Mouse (Mus musculus) ZHBTc4 (cell line): ENCODE results near the gene Stx11.

Experiments used
- DNase-seq: peaks from one replicate; pipeline ENCODE4 v3.0.0-alpha.2; 2011; ENCODE audit warnings: low read depth, low spot score

Gene Stx11

DNA sequence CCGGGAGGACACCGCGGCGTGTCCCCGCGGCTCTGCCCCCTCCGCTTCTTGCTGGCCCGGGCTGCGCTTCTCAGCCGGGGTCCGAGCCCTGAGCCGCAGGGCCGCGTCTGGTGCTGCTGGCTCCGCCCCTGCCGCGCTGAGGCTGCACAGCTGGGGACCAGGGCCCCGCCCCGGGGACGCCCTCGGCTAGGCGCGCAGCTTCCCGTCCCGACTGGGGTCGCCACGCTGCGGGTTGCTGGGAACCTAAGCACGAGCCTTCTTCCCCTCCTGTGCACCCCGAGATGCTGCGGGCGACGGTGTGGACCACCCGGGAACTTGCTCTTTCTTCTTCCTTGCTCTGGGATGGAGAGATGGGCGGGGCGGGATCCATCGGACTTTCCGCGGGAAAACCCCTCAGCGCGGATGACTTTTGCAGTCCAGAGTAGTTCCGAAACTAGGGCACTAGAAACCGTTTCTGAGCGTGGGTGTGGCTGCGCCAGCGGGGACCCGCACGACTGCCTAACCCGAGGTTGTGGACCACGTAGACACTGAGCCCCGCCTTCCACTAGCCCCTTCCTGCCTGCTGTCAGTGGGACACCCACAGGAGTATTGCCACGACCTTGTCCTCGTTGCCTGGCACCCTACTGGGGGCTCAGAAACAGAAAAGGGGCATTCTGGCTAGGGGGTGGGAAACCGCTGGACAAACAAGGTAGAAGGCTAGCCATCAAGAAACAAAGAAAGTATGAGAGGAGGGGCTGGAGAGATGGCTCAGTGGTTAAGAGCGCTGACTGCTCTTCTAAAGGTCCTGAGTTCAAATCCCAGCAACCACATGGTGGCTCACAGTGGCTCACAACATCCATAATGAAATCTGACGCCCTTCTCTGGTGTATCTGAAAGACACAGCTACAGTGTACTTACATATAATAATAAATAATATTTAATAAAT, at the start of gene Stx11:
Stx11 (minus strand) TSS at position 148 of the 925 bp plus-strand sequence.
- DNase-seq: peak; percentile 89

DNA sequence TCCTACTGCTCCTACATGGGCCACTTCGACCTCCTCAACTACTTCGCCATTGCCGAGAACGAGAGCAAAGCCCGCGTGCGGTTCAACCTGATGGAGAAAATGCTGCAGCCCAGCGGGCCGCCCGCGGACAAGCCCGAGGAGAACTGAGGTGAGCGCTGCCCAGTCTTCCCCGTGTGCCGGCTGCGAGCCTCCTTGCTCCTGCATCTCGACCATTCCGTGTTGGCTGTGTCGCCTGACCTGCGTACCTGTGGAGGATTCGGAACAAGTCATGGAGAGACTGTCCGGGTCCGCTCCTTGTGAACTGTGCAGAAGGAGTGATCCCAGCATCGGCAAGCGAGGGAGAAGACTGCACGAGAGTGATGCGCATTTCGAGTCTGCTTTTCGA, 44.6 kb upstream of the Stx11 start:
- no peak for DNase-seq

DNA sequence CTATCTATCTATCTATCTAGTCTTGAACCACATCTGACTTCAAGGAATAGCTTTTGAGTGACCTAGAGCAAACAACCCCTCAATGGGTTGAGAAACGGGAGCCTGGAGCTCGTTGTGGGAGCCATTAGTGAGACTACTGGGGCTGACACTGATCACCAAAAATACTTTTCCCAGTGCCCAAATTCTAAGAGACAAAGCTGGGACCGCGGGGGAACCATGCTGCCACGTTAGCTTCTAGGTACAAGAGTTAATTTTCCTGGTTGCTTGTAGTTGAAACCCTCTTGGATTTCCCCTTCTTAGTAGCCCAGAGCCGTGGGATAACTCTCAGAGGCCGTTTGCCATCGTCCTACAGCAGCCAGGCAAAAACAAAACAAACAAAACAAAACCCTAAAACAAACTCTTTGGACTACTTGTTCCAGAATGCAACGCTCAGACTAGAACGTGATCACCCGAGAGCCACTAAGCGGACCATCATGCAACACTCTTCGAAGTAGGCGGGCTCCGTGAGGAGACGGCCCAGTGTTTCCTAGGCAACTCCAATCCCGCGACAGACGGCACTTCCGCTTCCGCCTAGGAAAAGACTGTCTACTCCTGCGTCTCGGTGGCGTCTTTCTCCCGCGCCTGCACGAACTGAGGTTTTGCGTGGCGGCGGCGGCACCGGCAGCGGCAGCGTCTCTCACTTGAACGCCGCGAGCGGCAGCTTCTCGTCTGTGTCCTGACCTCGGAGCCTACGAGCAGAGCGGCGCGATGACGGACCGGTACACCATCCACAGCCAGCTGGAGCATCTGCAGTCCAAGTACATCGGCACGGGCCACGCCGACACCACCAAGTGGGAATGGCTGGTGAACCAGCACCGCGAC, 44.0 kb upstream of the Stx11 start:
- DNase-seq: peak; percentile 98

DNA sequence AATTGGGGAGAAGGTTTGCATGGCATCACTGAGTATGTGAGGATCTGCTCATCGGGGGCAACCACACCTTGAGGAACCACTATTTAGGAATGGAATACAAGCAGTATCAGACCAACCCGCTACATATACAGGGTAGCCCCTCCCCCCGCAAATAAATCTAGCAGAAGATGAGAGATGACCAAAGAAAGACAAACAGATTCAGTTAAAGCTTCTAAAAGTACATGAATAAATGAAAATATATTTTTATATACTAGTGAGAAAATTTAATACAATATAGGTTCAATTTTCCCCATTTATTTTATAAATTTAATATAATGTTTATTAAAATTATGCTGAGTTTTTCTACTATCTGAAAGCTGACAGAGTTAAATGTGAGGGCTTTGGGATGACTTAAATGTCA, 40.9 kb upstream of the Stx11 start, which contains the start of gene Sf3b5:
Sf3b5 (plus strand) TSS at position 301 of the 400 bp plus-strand sequence.
- no peak for DNase-seq

DNA sequence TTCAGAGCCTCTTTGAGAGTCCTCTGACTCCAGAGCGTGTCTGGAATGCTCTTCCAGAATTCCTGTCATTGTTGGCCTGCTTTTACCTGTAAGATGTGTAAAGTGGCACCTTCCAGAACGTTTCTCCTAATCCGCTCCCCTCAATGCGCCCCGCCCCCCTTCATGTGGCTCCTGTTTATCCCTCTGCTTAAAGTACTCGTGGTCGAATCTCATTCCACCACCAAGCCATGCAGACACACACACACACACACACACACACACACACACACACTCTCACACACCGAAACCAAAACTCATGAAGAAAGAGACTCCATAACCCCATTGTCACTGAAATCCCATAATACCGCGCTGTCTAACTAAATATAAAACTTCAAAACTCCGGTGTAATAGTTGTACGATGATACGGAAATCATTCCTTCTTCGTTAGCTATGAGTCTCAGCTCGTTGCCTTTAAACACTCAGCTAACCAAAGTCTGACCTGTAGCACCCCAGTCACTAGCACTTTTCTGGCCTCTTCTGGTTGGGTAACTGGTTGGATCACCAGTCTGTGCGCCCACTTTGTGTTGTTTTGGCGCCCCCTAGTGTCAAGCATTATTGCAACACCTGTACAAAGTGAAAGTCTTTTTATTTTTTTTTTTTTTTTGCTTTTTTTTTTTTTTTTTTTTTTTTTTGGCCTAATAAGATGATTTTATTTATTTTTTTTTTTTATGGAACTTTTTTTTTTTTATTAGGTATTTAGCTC, 32.8 kb upstream of the Stx11 start:
- DNase-seq: peak; percentile 86

DNA sequence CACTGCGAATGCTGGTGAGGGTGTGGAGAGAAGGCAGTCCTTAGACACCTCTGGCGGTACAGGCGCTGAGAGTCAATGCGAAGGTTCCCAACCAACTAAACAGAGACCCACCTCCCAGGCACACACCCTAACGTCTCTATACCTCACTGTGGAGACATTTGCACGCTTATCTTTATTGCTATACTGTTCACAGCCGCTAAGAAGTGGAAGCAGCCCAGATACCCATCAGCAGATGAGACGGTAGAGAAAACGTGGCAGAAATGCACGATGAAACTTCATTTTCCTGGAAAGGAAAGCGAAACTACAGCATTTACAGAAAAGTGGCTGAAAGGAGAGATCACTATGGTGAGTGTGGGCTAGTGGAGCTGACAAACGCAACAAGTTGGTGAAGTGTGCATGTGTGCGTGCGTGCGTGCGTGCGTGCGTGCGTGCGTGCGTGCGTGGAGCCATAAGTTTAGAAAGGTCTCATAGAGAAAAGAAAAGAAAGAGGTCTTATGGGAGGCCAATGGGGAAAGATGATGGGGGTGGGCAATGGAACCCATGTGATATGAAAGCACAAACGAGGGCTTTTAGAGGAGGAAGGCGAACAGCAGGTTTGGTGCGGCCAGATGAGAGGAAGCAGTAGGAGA, 29.4 kb upstream of the Stx11 start:
- peak; percentile 19 for DNase-seq

DNA sequence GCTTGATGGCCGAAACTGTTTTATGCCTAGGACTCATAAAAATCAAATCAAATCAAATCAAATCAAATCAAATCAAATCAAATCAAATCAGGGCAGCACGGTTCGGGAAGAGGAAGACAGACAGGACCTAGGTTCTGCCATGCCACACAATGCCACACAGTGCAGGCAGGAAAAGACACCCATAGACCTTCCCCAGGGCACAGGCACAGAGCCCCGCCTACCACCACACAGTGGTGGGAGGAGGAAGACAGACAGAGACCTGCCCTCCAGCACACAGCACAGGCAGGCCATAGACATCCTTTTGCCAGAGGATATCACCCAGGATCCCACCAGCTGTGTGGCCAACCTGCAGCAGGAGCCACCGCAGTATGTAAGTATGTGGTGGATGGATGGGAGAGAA, 27.9 kb upstream of the Stx11 start:
- DNase-seq: no peak

DNA sequence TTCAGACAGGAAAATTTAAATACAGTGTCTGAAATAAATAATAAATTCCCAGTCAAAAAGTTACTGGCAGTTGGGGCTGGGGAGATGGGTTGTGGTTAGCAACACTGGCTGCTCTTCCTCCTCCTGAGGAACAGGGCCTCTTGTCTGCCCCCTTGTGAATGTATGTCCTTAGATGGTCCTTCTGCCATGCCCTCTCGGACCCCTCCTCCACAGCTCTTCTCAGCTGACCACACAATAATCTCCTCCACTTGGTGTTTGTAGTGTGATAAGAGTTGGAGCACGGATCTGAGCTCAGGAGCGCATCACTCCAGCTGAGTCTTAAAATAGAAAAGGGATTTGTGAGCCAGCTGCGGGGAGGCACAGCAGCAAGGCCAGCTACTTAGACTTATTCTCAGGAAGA, 22.8 kb upstream of the Stx11 start:
- no peak for DNase-seq

DNA sequence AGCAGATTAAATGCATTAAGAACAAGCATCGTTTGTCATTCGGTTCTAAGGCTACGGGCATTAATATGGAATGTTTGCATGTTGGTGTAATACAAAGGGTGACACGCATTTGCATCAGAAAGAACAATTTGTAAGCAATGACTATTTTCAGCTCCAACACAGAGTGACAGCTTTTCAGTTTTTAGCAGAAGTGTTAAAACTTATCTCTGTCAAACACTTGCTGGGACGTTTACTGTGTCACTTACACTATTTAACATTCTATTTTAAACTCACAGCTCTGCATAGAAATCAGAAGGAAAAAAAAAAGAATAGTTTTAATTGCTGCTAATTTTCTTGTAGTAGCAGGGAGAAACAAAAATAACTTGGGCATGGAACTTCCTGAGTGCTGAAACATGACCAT, 22.4 kb upstream of the Stx11 start:
- DNase-seq: no peak

DNA sequence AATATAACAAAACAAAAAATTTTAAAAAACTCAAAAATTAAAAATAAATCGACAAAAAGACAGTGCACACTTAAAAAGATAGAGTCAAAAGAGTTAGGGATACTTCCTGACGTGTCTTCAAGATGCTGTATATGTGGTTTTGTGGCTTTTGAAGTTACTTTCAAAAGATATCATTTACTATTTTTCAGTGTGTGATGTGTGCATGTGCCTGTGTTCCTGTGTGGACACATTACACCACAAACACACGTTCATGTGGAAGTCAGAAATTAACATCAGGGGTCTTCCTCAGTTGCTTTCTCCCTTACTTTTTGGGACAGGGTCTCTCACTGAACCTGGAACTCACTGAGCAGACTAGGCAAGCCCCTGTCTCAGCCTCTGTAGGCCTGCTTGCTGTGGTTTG, 20.9 kb upstream of the Stx11 start:
- DNase-seq: no peak

DNA sequence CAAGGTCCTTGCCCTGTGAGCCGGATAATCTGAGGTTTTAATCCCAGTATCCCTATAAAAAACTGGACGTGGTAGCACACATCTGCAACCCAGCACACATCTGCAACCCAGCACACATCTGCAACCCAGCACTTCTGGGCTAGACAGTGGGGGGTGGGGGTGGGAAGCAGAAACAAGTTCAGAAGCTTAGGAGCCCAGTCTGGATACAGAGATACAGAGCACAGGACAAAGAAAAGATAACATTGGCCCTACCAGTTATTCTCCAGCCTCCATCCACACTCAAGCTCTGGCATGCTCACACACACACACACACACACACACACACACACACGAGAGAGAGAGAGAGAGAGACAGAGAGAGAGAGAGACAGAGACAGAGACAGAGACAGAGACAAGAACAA, 19.4 kb upstream of the Stx11 start:
- no peak for DNase-seq

DNA sequence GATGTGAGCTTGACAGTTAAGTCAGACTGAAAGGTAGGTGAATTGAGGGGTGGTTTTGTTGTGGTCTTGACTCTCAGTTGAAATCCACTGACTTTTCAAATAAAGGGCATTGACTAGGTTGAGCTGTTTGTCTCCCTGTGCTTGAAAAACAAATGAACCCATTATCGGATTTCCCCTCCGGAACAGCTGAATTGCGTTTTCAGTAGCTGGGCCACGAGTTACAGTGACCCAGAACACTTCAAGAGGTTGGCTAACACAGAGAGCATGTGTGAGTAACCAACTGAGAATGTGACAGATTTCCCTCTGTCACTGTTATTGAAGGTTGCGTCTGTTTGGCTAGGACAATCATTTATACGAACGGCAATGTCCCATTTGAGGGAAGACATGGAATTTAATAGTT, 17.0 kb upstream of the Stx11 start:
- no peak for DNase-seq

DNA sequence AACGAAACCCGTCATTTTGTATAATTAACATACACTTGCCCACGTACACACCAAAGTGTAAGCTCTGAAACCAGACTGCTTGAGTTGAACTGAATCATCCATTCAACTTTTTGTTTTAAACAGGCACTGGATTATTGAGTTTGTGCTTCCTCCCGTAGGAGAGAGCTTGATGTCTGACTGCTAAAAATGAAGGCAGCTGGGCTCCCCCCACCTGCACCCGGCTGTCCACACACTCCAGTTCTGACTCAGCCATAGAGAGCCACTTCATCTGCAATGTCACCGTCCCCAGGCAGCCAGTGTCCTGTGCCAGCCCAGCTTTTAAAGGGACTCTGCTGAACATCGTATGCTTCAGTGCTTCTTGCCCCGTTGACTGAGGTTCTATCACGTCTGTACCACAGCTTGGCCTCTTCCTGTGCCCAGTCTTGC, 13.7 kb upstream of the Stx11 start:
- DNase-seq: no peak

DNA sequence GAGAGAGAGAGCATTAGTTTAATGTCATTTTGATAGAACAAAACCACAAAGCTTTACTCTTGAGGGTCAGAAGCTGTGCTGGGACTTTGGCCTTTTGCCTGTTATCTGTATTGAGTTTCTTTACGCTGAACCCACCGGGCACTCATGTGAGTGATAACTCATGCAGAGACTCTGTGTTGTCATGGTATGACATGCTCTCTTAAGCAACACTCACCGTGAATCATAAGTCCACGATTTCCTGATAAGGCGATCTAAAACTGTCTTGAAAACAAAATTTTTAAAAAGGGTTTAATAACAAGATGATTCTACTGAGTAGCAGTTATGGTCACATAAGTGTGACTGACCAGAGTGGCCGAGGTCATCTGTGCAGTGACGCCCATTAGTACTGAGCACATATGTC, 12.5 kb upstream of the Stx11 start:
- no peak for DNase-seq

DNA sequence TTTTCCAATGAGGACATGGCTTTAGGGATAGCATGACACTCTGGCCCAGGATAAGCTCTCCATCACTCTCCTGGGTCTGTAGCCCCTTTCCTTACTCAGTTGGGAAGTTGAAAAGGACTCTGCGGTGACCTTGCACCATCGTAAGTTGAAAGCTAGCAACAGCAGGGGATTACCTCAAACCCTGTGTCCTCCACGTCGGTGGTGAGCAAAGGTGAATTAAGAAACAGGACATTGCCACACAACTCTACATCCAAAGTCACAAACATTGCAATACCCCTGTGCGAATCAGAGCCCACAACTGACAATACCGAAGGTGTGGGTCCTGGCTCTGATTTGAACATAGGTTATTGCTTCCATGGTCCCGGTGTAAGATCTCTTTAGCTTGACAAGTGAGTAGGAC, 11.9 kb upstream of the Stx11 start:
- no peak for DNase-seq

DNA sequence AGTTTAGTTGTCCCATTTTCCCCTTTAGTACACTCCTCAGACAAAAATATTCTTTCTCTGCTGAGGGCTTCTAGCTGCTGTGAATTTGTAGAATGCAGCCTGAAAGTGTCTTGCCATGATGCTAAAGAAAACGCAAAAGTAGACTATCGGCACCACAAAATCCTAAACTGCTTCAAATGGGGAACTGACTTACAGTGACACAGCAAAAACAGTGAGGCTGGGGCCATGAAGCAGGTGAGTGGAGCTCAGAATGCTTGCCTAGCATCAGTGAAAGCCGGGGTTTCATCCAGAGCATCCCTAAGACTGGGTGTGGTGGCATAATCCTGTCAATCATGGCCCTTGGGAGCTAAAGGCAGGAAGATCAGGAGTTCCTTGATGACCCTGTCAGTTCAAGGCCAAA, 11.4 kb upstream of the Stx11 start:
- DNase-seq: no peak

DNA sequence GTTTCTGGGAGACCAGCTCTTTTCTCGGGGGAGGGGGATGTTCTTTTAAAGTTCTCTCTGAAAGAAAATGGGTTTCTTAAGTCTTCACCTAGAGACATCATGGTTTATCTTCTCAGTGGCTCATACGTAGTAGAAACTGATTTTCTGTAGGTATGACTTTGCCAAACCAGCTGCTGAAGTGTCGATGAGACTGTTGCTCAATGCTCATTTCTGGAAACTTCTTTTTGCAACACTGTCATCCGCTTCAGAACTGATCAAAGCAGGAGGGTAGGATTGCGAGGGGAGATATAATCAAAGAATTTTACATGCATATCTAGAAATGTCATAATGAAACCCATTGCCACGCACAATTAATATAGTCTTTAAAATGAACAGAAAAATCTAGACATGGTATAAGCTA, 10.5 kb upstream of the Stx11 start:
- no peak for DNase-seq

DNA sequence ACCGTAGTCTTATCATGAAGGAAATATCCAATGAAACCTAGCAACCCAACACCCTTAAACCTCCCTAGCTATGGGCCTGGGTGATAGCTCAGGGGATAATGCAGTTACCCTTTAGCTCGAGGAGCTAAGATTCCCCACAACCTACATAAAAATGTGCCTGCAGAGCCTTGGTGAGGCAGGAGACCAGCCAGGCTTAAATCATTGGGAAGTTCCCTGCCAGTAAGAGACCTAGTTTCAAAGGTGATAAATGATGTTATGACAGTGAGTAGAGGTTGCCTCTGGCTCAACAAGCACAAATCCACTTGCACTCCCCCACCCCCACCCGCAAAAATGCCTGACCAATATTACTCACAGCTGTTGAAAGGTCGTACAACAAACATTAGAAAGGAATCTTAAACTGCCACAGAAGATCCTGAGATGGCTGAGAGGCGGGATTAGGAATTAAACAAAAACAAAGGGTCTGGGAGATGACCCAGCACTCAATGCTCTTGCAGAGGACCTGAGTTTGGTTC, 1.6 kb upstream of the Stx11 start:
- DNase-seq: no peak

DNA sequence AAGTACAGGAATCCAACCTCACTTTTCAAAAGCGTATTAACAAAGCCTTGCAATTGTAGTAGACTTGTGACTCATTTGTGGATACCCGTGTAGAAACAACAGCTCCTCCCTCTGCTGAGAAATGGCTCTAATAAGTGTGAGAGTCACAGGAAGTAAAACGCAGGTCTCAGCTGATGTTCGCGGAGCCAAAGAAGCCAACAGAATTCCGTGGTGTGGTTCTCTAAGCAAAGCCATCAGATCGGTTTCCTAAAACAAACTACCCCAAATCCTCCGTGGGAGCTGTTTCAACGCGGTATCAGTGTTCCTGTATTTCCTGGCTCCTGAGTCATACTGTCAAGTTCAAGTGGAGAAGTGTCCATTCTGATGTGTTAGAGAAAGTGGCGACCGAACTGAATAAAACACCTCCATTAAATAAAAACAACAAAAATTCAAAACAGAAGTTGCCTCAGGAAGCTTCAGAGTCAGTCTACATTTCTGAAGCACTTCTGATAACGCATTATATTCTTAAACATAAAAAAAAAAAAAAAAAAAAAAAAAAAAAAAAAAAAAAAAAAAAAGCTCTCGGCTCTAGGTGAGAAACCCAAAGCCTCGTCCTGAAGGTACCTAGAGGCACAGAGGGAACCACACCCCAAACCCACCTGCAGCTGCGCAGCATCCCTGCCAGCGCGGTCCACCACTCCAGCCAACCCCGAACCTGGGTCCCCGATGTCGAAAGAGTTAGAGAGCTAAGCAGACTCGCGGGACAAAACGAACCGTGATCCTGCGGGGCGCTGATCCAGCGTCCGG, 543 bp downstream of the Stx11 start:
- peak; percentile 9 for DNase-seq

DNA sequence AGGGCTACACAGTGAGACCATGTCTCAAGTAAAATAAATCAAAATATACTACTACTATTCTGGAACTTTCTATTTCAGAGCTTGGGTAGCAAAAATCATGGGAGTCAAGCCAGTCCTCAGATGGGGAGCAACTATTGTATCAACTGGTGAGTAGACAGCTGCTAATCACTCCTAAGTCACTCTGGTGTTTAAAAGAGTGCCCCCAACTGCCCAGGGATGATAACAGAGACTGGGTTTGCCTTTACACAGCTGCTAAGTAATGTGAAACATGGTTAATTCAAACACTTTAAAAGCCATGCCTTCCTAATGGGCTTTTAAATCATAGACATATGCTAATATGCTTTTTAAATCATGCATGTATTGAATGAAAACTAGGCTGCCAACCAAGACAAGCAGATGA, 1.9 kb downstream of the Stx11 start:
- DNase-seq: no peak
